Mouse (Mus musculus): ENCODE measurements around the gene Chrnd.

Chrnd gene

DNA sequence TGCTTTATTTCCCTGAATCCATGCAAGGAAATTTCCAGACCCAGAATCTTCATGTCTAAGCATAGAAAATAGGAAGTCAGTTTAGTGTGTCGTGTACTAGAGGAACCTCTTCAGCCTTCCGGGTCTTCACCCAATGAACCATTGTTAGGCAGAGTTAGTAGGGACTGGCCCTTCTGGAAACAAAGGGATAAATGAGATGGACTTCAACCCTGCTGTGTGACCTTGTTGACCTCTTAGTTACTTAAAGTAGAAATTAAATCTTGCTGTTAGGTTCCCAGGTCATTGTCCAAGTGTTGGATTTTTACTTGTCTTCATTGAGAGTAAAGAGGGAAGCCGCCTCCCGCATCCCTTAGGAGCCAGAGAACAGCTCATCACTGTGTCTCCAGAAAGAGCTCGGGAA, 40.2 kb downstream of the Chrnd start:
- DNase-seq (ENCODE audit: low spot score) = no peak

DNA sequence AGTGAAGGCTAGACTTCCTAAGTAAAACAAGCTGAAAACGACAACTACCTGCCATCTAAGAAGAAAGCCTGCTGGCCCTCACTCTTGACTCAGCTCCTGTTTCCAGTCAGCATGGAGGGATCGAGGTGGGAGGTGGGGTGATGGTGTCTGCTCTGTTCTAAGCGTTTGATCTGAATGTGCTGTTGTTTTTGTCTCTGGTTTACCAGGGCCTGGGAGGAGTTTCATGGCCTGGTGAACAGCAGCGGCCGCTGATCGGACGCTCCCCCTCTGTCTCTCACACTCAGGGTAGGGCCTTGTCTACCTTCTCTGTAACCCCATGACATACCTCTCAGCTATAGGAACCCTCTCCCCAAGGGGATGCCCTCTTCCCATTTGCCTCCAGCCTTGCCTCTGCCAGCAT, 41.8 kb downstream of the Chrnd start:
- DNase-seq (ENCODE audit: low spot score) = no peak

DNA sequence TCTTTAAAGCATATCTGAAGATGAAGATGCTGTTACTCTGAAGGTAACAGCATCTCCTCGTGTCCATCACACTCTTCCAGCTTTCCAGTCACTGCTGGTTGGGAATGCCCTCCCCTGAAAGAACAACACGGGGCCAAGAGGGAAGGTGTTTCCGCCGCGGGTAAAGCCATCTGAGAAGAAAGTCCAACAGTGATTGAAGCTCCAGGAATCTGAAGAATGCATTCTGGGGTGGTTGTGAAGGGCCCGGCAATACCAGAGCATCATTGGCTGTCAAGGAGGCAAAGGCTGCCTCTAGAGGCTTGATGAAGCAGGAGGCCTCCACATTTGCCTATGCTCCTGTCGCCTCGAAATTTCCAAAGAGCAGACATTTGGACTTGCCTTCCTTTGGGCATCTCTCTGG, 48.6 kb downstream of the Chrnd start:
- no peak for DNase-seq (ENCODE audit: low spot score)

DNA sequence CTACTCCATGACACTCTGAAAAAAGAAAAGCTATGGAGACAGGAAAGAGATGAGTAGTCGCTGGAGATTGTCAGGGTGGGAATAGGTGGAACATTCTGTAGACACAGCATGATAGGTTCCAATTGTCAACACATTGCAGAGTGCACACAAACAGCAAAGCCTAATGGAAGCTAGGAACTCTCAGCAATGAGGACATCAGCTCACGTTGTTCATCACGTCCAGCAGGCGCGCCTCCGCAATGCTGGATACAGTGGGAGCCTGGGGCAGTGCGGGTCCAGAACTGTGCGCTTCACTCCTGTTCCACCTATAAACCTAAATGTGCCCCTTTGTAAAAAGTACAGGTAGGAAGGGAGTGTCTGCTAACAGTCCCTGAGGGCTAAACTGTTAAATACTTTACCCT, 52.6 kb downstream of the Chrnd start:
- DNase-seq (ENCODE audit: low spot score) = no peak

DNA sequence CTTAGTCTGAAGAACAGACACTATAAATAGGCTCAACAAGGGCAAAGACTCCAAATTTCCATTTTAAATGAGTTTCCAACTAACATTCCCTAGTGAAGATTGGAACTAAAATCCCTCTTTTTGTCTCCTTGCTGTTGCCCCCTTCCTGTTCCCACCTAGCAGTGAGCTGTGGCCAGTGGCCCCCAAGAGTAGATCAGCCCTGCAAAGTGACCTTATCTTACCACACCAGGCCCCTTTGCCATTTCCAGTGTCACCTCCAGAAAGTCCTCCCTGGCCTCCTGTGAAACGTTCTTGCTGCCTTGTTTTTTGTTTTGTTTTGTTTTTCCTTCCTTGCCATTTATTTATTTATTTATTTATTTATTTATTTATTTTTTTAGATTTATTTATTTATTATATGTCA, 55.0 kb downstream of the Chrnd start:
- DNase-seq (ENCODE audit: low spot score) = no peak

DNA sequence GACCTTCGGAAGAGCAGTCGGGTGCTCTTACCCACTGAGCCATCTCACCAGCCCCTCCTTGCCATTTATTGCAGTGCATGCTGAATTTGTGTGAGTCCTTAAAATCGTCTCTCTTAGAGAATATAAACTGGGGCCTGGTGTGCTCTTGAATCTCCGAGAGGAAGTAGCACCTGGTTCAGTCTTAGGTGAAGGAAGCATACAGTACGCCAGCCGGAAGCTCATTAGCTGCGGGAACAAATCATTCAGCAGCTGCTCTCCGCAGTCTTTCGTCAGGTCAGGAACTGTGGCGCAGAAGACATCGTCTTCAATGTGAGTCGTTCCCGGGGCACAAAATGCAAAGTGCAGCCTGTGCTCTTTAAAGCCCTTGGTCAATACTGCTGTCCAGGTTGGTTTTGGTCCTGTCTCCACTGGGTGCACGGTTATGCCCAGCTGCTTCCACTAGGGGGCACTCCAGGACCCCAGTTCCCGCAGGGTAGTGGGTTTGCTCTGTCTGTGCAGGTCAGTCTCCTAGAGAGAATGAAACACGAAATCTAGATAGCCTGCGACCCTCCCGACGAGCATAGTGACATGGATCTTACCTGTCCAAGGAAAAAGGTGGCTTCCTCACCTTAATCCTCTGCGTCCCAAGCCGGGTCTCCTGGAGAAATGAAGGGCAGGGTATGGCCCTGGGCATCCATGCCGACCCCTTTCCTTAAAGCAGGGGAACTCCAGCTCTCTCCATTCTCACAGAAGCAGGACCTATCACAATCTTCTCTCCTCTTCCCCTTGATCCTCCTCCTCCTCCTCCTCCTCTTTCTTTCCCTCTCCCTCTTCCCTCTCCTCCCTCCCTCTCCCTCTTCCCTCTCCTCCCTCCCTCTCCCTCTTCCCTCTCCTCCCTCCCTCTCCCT, 55.8 kb downstream of the Chrnd start:
- peak; percentile 89 for DNase-seq (ENCODE audit: low spot score)
